Mouse (Mus musculus): ENCODE measurements around the gene Kdm2b. TPM values are rescaled to one million over a fixed set of nuclear protein-coding genes. Genes with fewer than 3 reads are reported as not detected.
A peak's percentile ranks its signal among the peaks of the same experiment; 100 is the strongest.

Kdm2b gene
- polyA plus RNA-seq, 1 experiment from 2014 or later, result 31.0 TPM

- Histone ChIP-seq H3K27me3 (replicated peaks; ENCODE audit: control insufficient read depth, insufficient read depth, low read length) (no peaks in the 10 kb centered on the region), H3K4me2 (ENCODE audit: low read depth, low read length) (no peak overlapping the region), H3K4me1 (ENCODE audit: control insufficient read depth, insufficient read depth, low read length) (peaks cover 30% of the 10 kb centered on the region), H3K36me3 (ENCODE audit: control insufficient read depth, insufficient read depth, low read length) (no peaks in the 10 kb centered on the region), H3K4me3 (ENCODE audit: low read depth, low read length) (no peak overlapping the region), H3K27ac (replicated peaks; ENCODE audit: low read depth, low read length) (no peak overlapping the region), H3K9me3 (ENCODE audit: control insufficient read depth, low read length) (no peaks in the 10 kb centered on the region), H3K9ac (ENCODE audit: low read depth, low read length) (no peak overlapping the region)
- 68% methylated on average over 4 of the region's 4 CpGs for WGBS
- DNase-seq (ENCODE audit: low spot score) (no peak), ATAC-seq (ENCODE audit: low read depth) (no peak)
These were observed 27.9 kb upstream of the Kdm2b start for GRCm38 (mm10) chr5:123017504-123017903.

- 17% methylated on average over 8 of the region's 8 CpGs for WGBS
- peak overlapping the region; percentile 84 for H3K9ac ChIP-seq (ENCODE audit: low read depth, low read length)
- peak overlapping the region; percentile 91; the same call in 1 of the 2 replicates for H3K27ac ChIP-seq (replicated peaks; ENCODE audit: low read depth, low read length)
- peak overlapping the region; percentile 75 for H3K4me2 ChIP-seq (ENCODE audit: low read depth, low read length)
- H3K9me3 ChIP-seq (ENCODE audit: control insufficient read depth, low read length), result no peaks in the 10 kb centered on the region
- ATAC-seq (ENCODE audit: low read depth) (no peak), DNase-seq (ENCODE audit: low spot score) (no peak)
- peaks cover 30% of the 10 kb centered on the region for H3K4me1 ChIP-seq (ENCODE audit: control insufficient read depth, insufficient read depth, low read length)
- H3K4me3 ChIP-seq (ENCODE audit: low read depth, low read length), result peak overlapping the region; percentile 76
- no peaks in the 10 kb centered on the region for H3K27me3 ChIP-seq (replicated peaks; ENCODE audit: control insufficient read depth, insufficient read depth, low read length)
- H3K36me3 ChIP-seq (ENCODE audit: control insufficient read depth, insufficient read depth, low read length), result no peaks in the 10 kb centered on the region
These were observed 26.3 kb upstream of the Kdm2b start for GRCm38 (mm10) chr5:123015915-123016314.

- DNase-seq (ENCODE audit: low spot score) (peak; percentile 98), ATAC-seq (ENCODE audit: low read depth) (peak; percentile 95)
- peaks cover 30% of the 10 kb centered on the region for H3K4me1 ChIP-seq (ENCODE audit: control insufficient read depth, insufficient read depth, low read length)
- peak within 1 kb of the TSS; percentile 84 for H3K9ac ChIP-seq (ENCODE audit: low read depth, low read length)
- peak within 1 kb of the TSS; percentile 75 for H3K4me2 ChIP-seq (ENCODE audit: low read depth, low read length)
- 0% methylated on average over 45 of the region's 106 CpGs for WGBS
- H3K9me3 ChIP-seq (ENCODE audit: control insufficient read depth, low read length), result no peaks in the 10 kb centered on the region
- no peaks in the 10 kb centered on the region for H3K36me3 ChIP-seq (ENCODE audit: control insufficient read depth, insufficient read depth, low read length)
- H3K4me3 ChIP-seq (ENCODE audit: low read depth, low read length), result peak within 1 kb of the TSS; percentile 76
- H3K27me3 ChIP-seq (replicated peaks; ENCODE audit: control insufficient read depth, insufficient read depth, low read length), result no peaks in the 10 kb centered on the region
- H3K27ac ChIP-seq (replicated peaks; ENCODE audit: low read depth, low read length), result peak within 1 kb of the TSS; percentile 91
These were observed 25.4 kb upstream of the Kdm2b start, which contains the start of gene Orai1 for GRCm38 (mm10) chr5:123014753-123015701. TSS of gene Orai1 (plus strand) at chr5:123015074.

GRCm38 (mm10) chr5:123013599-123014315, 24.1 kb upstream of the Kdm2b start:
- peak; percentile 90 for DNase-seq (ENCODE audit: low spot score)
- Histone ChIP-seq H3K4me3 (ENCODE audit: low read depth, low read length) (no peak overlapping the region), H3K27ac (replicated peaks; ENCODE audit: low read depth, low read length) (0 out of 2 replicates have a peak overlapping the region, but pooled peaks have one; percentile 79), H3K36me3 (ENCODE audit: control insufficient read depth, insufficient read depth, low read length) (no peaks in the 10 kb centered on the region), H3K4me1 (ENCODE audit: control insufficient read depth, insufficient read depth, low read length) (peaks cover 18% of the 10 kb centered on the region), H3K27me3 (replicated peaks; ENCODE audit: control insufficient read depth, insufficient read depth, low read length) (no peaks in the 10 kb centered on the region), H3K9ac (ENCODE audit: low read depth, low read length) (no peak overlapping the region), H3K4me2 (ENCODE audit: low read depth, low read length) (no peak overlapping the region), H3K9me3 (ENCODE audit: control insufficient read depth, low read length) (no peaks in the 10 kb centered on the region)
- WGBS, result 60% methylated on average over 9 of the region's 9 CpGs
- no peak for ATAC-seq (ENCODE audit: low read depth)

GRCm38 (mm10) chr5:123011705-123012104, 22.1 kb upstream of the Kdm2b start:
- H3K36me3 ChIP-seq (ENCODE audit: control insufficient read depth, insufficient read depth, low read length), result no peaks in the 10 kb centered on the region
- peaks cover 12% of the 10 kb centered on the region for H3K4me1 ChIP-seq (ENCODE audit: control insufficient read depth, insufficient read depth, low read length)
- H3K4me2 ChIP-seq (ENCODE audit: low read depth, low read length), result no peak overlapping the region
- H3K9ac ChIP-seq (ENCODE audit: low read depth, low read length), result no peak overlapping the region
- H3K27me3 ChIP-seq (replicated peaks; ENCODE audit: control insufficient read depth, insufficient read depth, low read length), result no peaks in the 10 kb centered on the region
- H3K27ac ChIP-seq (replicated peaks; ENCODE audit: low read depth, low read length), result no peak overlapping the region
- DNase-seq (ENCODE audit: low spot score), result no peak
- 96% methylated on average over 9 of the region's 9 CpGs for WGBS
- H3K9me3 ChIP-seq (ENCODE audit: control insufficient read depth, low read length), result no peaks in the 10 kb centered on the region
- no peak overlapping the region for H3K4me3 ChIP-seq (ENCODE audit: low read depth, low read length)
- ATAC-seq (ENCODE audit: low read depth), result no peak

GRCm38 (mm10) chr5:123010806-123011205, 21.2 kb upstream of the Kdm2b start:
- no peak overlapping the region for H3K4me3 ChIP-seq (ENCODE audit: low read depth, low read length)
- DNase-seq (ENCODE audit: low spot score), result no peak
- no peaks in the 10 kb centered on the region for H3K36me3 ChIP-seq (ENCODE audit: control insufficient read depth, insufficient read depth, low read length)
- no peak for ATAC-seq (ENCODE audit: low read depth)
- no peaks in the 10 kb centered on the region for H3K9me3 ChIP-seq (ENCODE audit: control insufficient read depth, low read length)
- H3K4me2 ChIP-seq (ENCODE audit: low read depth, low read length), result no peak overlapping the region
- H3K4me1 ChIP-seq (ENCODE audit: control insufficient read depth, insufficient read depth, low read length), result peaks cover 8% of the 10 kb centered on the region; the same call in 1 of the 2 replicates
- no peaks in the 10 kb centered on the region for H3K27me3 ChIP-seq (replicated peaks; ENCODE audit: control insufficient read depth, insufficient read depth, low read length)
- H3K9ac ChIP-seq (ENCODE audit: low read depth, low read length), result no peak overlapping the region
- H3K27ac ChIP-seq (replicated peaks; ENCODE audit: low read depth, low read length), result no peak overlapping the region
- WGBS, result 88% methylated on average over 6 of the region's 6 CpGs

- H3K27me3 ChIP-seq (replicated peaks; ENCODE audit: control insufficient read depth, insufficient read depth, low read length), result no peaks in the 10 kb centered on the region
- no peak for ATAC-seq (ENCODE audit: low read depth)
These were observed 20.2 kb upstream of the Kdm2b start for GRCm38 (mm10) chr5:123009873-123010272.

GRCm38 (mm10) chr5:123008877-123009493, 19.4 kb upstream of the Kdm2b start:
- no peaks in the 10 kb centered on the region for H3K4me1 ChIP-seq (ENCODE audit: control insufficient read depth, insufficient read depth, low read length)
- ATAC-seq (ENCODE audit: low read depth) (no peak), DNase-seq (ENCODE audit: low spot score) (no peak)
- H3K4me2 ChIP-seq (ENCODE audit: low read depth, low read length), result no peak overlapping the region
- no peak overlapping the region for H3K4me3 ChIP-seq (ENCODE audit: low read depth, low read length)
- 67% methylated on average over 7 of the region's 7 CpGs for WGBS
- no peaks in the 10 kb centered on the region for H3K9me3 ChIP-seq (ENCODE audit: control insufficient read depth, low read length)
- no peak overlapping the region for H3K27ac ChIP-seq (replicated peaks; ENCODE audit: low read depth, low read length)
- H3K27me3 ChIP-seq (replicated peaks; ENCODE audit: control insufficient read depth, insufficient read depth, low read length), result no peaks in the 10 kb centered on the region
- no peak overlapping the region for H3K9ac ChIP-seq (ENCODE audit: low read depth, low read length)
- H3K36me3 ChIP-seq (ENCODE audit: control insufficient read depth, insufficient read depth, low read length), result no peaks in the 10 kb centered on the region

More at GRCm38 (mm10) chr5:123009873-123010272, 20.2 kb upstream of the Kdm2b start:
- H3K4me2 ChIP-seq (ENCODE audit: low read depth, low read length), result no peak overlapping the region
- no peak overlapping the region for H3K4me3 ChIP-seq (ENCODE audit: low read depth, low read length)
- H3K4me1 ChIP-seq (ENCODE audit: control insufficient read depth, insufficient read depth, low read length), result peaks cover 4% of the 10 kb centered on the region; the same call in 1 of the 2 replicates
- H3K36me3 ChIP-seq (ENCODE audit: control insufficient read depth, insufficient read depth, low read length), result no peaks in the 10 kb centered on the region
- no peaks in the 10 kb centered on the region for H3K9me3 ChIP-seq (ENCODE audit: control insufficient read depth, low read length)
- no peak overlapping the region for H3K9ac ChIP-seq (ENCODE audit: low read depth, low read length)
- no peak for DNase-seq (ENCODE audit: low spot score)
- no peak overlapping the region for H3K27ac ChIP-seq (replicated peaks; ENCODE audit: low read depth, low read length)
- 54% methylated on average over 11 of the region's 11 CpGs for WGBS
